Mouse (Mus musculus) adrenal gland, adult 18-20 months (tissue): Measurements from ENCODE around the gene Zfp791. TPM values are rescaled to one million over a fixed set of nuclear protein-coding genes. Genes with fewer than 3 reads are reported as not detected.
"Not testable (repeated sequence)": the region's sequence is repeated elsewhere in the genome, so short reads cannot be mapped to it uniquely, and the experiment has no call there.

Source experiments
- DNase-seq, 2 experiments: peaks; one replicate each; pipeline ENCODE4 v3.0.0; 2021 to 2022; ENCODE audit warnings: low spot score in 2 of 2
- total RNA-seq, 2 experiments: library from RNA; stranded (reverse); gene quantifications; 1 replicate in 1 of 2; 2 replicates in 1 of 2; pipeline ENCODE4 v1.2.3; 2021

Zfp791 gene
- total RNA-seq, 2 experiments from 2014 or later, result 2.2 TPM

DNA sequence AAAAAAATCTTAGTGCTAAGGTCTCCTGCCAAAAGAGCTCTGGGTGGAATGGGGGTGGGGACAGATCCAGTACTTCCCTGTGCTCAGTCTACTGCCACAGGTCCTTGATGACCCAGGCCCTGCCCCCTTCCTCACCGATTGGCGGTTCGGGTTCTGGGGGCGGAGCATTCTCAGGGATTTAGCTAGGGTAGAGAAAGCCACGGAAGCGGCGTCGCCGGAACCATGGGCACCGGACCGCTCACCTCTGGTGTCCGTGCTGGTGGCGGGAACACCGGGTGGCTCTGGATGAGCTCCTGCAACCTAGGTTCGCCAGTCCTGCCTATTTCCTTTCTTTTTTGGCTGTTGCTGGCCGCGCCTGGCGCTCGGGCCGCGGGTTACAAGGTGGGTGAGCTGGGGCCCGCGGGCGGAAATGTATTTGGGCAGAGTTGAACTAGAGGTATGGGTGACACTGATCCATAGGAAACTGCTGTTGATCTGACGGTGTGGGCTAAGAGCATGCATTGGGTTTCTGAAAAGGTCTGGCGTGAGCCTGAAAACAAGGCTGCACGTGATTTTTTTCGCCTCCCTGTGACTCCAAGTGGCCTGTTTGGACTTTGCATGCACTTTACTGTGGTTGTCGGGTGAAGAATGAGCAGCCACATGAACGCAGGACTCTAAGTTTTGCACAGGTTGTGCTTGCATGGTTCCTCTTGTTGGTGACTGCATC is 39.6 kb downstream of the Zfp791 start, which contains the start of gene Man2b1:
Gene Man2b1, plus strand, starts transcription at position 163 of the 706 bp plus-strand sequence.
- peak; percentile 85 to 86 for DNase-seq

- not testable (repeated sequence) for DNase-seq
Observed at GRCm38 (mm10) chr8:85082169-85082568, 40.7 kb downstream of the Zfp791 start.

- DNase-seq, result peak in 1 of 2 experiments; percentile 38
Observed at GRCm38 (mm10) chr8:85081216-85081555, 41.7 kb downstream of the Zfp791 start, which contains the start of gene Wdr83. Wdr83 (minus strand) TSS chr8:85081306.

- DNase-seq, result peak; percentile 47 to 57
Observed at GRCm38 (mm10) chr8:85080532-85081215, 42.2 kb downstream of the Zfp791 start, which contains the start of gene Wdr83os. Wdr83os (plus strand) TSS chr8:85080740.

DNA sequence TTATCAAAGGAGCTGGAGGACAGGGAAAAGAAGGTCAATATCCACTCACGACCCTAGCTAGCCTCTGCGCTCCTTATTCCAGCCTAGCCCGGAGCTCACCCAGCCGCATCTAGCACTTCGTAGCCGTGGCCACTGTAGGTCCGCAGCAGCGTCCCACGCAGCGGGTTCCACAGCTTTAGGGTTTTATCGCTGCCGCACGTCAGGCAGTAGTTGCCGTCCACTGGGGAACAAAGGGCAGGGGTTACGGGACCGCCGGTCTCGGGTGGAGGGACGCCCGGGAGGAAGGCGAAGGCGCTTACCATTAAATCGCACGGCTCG is 42.7 kb downstream of the Zfp791 start:
- DNase-seq, result peak in 1 of 2 experiments; percentile 55

DNA sequence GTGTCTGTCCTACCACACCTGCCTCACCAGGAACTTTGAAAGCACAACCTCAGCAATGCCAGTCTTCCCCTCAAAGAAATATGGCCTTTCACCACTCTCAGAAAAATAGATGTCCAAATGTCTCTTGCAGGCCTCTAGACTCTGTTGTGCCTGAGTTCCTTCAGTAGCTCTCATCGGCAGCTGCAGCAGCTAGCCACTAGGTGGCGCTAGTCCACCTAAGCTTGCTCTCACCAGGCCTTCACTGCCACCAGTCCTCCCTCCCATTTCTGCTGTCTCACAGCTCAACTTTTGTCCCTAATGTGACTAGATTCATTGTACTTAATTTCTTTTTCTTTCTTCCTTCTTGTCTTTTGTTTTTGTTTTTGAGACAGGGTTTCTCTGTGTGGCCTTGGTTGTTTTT is 45.9 kb downstream of the Zfp791 start:
- peak; percentile 67 to 70 for DNase-seq

- no peak for DNase-seq
Observed at GRCm38 (mm10) chr8:85076001-85076400, 46.9 kb downstream of the Zfp791 start.

DNA sequence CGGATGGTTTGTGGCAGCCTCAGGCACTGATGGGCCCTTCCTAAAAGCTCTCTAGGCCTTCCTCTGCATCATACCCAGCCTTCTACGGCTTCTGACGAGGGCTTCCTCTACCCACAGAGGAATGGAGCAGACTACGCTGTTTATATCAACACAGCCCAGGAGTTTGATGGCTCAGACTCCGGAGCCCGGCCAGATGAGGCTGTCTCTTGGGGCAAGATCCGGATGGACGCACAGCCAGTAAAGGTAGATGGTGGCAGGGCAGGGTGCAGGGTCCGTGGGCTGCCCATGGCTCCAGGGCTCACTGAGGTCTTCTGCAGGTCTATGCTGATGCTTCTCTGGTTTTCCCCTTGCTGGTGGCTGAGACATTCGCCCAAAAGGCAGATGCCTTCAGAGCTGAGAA is 48.3 kb downstream of the Zfp791 start:
- no peak for DNase-seq

GRCm38 (mm10) chr8:85074167-85074566 is 48.7 kb downstream of the Zfp791 start:
- no peak for DNase-seq

- no peak for DNase-seq
Observed at GRCm38 (mm10) chr8:85073041-85073612, 49.8 kb downstream of the Zfp791 start.

GRCm38 (mm10) chr8:85072364-85072929 is 50.4 kb downstream of the Zfp791 start:
- DNase-seq, result no peak

DNA sequence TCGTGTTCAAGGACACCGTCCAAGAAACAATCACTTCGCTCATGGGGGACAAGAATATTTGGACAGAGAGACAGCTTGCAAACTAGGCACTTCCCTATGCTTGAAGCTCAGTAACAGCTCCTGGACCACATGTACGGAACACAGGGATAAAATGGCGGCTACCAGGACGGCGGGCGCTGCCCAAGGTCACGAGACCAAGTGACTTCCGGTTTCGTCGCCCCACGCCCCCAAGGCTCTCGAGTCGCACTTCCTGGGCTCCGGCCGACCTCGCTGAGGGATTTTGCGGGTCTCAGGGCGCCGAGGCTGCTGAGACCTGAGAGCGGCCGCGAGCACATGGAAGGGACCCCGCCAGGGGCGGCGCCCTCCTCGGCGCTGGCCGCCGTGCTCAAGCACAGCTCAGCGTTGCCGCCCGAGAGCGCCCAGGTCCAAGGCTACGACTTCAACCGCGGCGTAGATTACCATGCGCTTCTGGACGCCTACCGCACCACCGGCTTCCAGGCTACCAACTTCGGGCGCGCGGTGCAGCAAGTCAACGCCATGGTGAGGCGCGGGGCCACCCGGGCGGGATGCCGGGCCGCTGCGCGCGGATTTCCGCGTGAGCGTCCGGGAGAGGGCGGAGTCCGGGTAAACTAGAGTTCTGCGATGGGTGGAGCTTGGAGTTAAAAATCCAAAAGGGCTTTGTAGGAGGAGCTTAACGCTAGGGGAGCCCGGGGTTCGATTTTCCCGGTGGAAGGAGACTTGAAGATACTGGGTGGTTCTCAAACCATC is 51.2 kb downstream of the Zfp791 start, which contains the start of gene Dhps:
Gene Dhps, plus strand, starts transcription at position 244 of the 768 bp plus-strand sequence.
- DNase-seq, result peak; percentile 83 to 86

DNA sequence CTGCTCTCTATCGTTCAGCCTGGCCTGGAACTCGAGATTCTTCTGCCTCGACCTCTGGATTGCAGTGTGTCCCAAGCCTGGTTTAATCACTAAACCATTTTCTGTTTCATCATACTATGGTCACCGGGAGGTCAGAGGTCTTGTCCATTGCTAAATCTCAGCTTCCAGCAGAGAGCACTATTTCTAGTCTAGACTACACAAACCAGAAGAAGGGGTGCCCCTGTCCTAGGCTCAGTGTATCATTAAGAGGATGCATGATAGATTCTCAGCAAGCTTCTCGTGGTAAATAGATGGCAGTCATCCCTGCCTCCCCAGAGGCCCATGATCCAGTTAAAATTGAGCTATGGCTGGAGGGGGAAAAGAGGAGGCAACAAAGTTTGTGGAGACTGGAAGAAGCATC is 51.9 kb downstream of the Zfp791 start:
- no peak for DNase-seq

DNA sequence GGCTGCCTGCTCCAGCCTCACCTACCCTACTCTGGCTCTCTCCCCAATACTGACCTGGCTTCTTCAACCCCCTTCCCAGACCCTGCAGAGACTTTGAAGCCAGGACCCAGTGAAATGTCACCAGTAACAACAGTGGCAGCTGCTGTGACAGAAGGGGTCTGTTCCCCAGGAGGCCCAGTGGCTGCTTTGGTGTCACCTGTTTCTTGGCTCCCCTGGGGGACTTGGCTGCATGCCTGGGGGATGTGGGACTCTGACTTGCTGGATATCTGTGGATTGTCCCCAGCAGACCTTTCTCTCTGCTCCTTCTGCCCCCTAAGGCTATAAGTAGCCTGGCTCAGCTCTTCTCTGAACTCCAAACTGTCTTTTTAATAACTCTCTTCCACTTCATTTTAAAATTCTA is 54.9 kb downstream of the Zfp791 start, which contains the start of gene Gm5741:
Gene Gm5741, minus strand, starts transcription at position 1 of the 400 bp plus-strand sequence.
- DNase-seq, result no peak

DNA sequence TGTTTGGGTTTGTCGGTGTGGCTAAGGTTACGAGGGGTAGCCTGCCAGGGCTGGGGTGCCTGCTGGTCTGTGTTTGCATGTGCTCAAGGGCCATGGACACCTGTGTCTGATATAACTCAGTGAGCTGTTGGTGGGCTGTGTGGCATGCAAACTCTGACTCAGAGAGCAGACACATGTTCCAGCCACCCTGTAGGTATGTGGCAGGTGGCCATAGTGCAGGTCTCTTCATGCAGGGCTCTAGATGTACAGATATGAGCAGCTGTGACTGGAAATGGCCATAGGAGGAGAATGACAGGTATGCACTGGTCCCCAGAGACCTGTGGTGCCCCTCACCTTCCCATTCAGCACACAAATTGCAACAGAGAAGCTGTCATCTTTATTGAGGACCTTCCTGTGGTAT is 55.7 kb downstream of the Zfp791 start:
- DNase-seq, result no peak

DNA sequence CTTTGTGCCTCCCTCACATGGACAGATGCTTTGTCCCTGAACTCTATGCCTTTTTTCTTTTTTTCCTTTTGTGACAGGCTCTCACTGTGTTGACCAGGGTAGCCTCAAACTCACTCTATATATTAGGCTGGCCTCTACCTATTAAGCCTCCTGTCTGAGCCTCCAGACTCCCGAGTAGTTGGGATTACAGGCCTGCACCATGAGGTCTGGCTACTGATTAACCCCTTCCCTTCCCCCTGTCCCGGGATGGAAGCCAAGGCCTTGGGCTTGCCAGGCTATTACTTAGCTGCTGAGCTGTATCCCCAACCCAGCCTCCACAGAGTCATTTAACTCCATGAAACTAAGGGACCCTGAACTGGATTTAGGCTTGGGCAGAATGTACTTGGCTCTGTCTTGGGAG is 57.7 kb downstream of the Zfp791 start:
- DNase-seq, result no peak

DNA sequence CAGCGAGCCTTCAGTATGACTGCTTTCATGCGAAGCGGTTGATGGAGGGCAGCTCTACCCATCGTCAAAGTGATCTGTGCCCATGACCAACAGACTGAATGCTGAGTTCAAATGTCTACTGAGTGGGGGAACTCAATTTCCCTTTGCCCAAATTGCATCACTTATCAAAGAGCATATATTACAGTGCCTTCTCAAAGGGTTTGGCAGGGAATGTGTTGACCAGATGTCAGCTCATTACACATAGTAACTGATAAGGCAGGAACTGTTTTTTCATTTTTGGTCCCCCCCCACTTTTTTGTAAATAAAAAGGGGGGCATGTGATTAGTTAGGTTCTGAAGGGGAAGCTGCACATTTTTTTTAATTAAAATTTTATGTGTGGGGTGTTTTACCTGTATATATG is 60.3 kb downstream of the Zfp791 start:
- DNase-seq, result no peak

GRCm38 (mm10) chr8:85059879-85060616 is 62.8 kb downstream of the Zfp791 start, which contains the start of gene Fbxw9:
Fbxw9 (plus strand) TSS chr8:85060055.
- peak; percentile 85 to 86 for DNase-seq
